19 mouse cellular contexts compared by ENCODE assay signal in the genomic region with DNA sequence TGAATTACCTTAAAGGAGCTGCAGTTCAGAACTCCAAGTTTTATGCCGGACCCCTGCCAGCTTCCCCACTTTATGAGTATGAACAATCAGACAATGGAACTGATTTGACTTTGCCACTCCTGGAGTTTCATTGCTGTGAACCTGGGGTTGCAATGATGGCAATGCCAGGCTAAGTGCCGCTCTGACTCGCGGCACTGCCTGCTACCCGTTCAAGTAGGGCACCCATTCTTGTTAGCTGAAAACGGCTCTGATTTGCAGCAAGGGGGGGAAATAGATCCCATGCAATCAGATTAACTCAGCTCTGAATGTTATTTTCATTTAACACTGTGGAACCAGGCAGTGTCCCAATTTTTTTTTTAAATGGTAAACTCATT.
DNase-seq lines count a peak whose midpoint lies in the region; ATAC-seq lines count a peak whose summit lies in the region.
"Had no signal": no experiment of that assay in that cellular context is flagged by ENCODE, and none has a peak within 500 bp of the region (broad histone marks: within the 10 kb centered on the region; RNA-seq: fewer than 3 reads in every experiment).

No protein-coding gene starts in this region.

- ATAC-seq in hindbrain, embryonic 14.5 days (ENCODE audit: low FRiP score): 0 out of 2 replicates have a peak, but pooled peaks have one; percentile 26
- ATAC-seq in hindbrain, embryonic 12.5 days (ENCODE audit: low FRiP score): no peak
- ATAC-seq in kidney, embryonic 16.5 days (ENCODE audit: low FRiP score, low TSS enrichment): no peak
- ATAC-seq in limb, embryonic 12.5 days (ENCODE audit: insufficient number of reproducible peaks, insufficient read depth, low FRiP score, low TSS enrichment, low read depth): no peak
- peak; percentile 39 for ATAC-seq in neural tube, embryonic 12.5 days (ENCODE audit: low FRiP score, low read depth)
- ATAC-seq: lung, postnatal 0 days had no signal

- no peaks in the 10 kb centered on the region for H3K36me3 ChIP-seq in hindbrain, embryonic 14.5 days (replicated peaks; ENCODE audit: control insufficient read depth, insufficient read depth)
- H3K36me3 ChIP-seq in hindbrain, embryonic 12.5 days: no peaks in the 10 kb centered on the region
- H3K36me3 ChIP-seq in kidney, embryonic 16.5 days (ENCODE audit: insufficient read depth, low read length): no peaks in the 10 kb centered on the region
- H3K36me3 ChIP-seq in limb, embryonic 12.5 days: no peaks in the 10 kb centered on the region
- H3K36me3 ChIP-seq in neural tube, embryonic 12.5 days: no peaks in the 10 kb centered on the region
- H3K36me3 ChIP-seq: forebrain, embryonic 10.5 days; midbrain, embryonic 12.5 days; stomach, embryonic 15.5 days had no signal

- no peak overlapping the region for H3K27ac ChIP-seq in hindbrain, embryonic 14.5 days
- no peak overlapping the region for H3K27ac ChIP-seq in hindbrain, embryonic 12.5 days
- H3K27ac ChIP-seq in kidney, embryonic 16.5 days (ENCODE audit: low read length): no peak overlapping the region
- H3K27ac ChIP-seq in limb, embryonic 12.5 days: no peak overlapping the region
- no peak overlapping the region for H3K27ac ChIP-seq in neural tube, embryonic 12.5 days
- H3K27ac ChIP-seq: forebrain, embryonic 10.5 days; midbrain, embryonic 12.5 days; stomach, embryonic 15.5 days had no signal

- no peak overlapping the region for H3K9ac ChIP-seq in hindbrain, embryonic 14.5 days
- no peak overlapping the region for H3K9ac ChIP-seq in hindbrain, embryonic 12.5 days
- H3K9ac ChIP-seq in kidney, embryonic 16.5 days (replicated peaks; ENCODE audit: low read length): no peak overlapping the region
- no peak overlapping the region for H3K9ac ChIP-seq in limb, embryonic 12.5 days (replicated peaks)
- no peak overlapping the region for H3K9ac ChIP-seq in neural tube, embryonic 12.5 days
- H3K9ac ChIP-seq: midbrain, embryonic 12.5 days; stomach, embryonic 15.5 days had no signal

- H3K4me2 ChIP-seq in hindbrain, embryonic 14.5 days (replicated peaks): no peak overlapping the region; the same call in 1 of the 2 replicates
- no peak overlapping the region for H3K4me2 ChIP-seq in hindbrain, embryonic 12.5 days (replicated peaks)
- peak overlapping the region; percentile 47 for H3K4me2 ChIP-seq in kidney, embryonic 16.5 days (replicated peaks; ENCODE audit: low read depth, low read length)
- peak overlapping the region; percentile 49 for H3K4me2 ChIP-seq in limb, embryonic 12.5 days
- H3K4me2 ChIP-seq in neural tube, embryonic 12.5 days (replicated peaks): peak overlapping the region; percentile 50
- H3K4me2 ChIP-seq: midbrain, embryonic 12.5 days; stomach, embryonic 15.5 days had no signal

- 65% methylated on average over 6 of the region's 6 CpGs for WGBS in hindbrain, embryonic 14.5 days
- WGBS in hindbrain, embryonic 12.5 days: 81% methylated on average over 6 of the region's 6 CpGs
- WGBS in kidney, embryonic 16.5 days: 17% methylated on average over 6 of the region's 6 CpGs
- 28% methylated on average over 6 of the region's 6 CpGs for WGBS in limb, embryonic 12.5 days
- WGBS in neural tube, embryonic 12.5 days: 20% methylated on average over 6 of the region's 6 CpGs

- no peak overlapping the region for H3K4me3 ChIP-seq in hindbrain, embryonic 14.5 days (replicated peaks; ENCODE audit: low read length)
- H3K4me3 ChIP-seq in hindbrain, embryonic 12.5 days: no peak overlapping the region
- peak overlapping the region; percentile 15; the same call in 1 of the 2 replicates for H3K4me3 ChIP-seq in kidney, embryonic 16.5 days (ENCODE audit: low read length)
- H3K4me3 ChIP-seq in limb, embryonic 12.5 days (replicated peaks): 0 out of 2 replicates have a peak overlapping the region, but pooled peaks have one; percentile 9
- H3K4me3 ChIP-seq in neural tube, embryonic 12.5 days: no peak overlapping the region
- H3K4me3 ChIP-seq: forebrain, embryonic 10.5 days; midbrain, embryonic 12.5 days; stomach, embryonic 15.5 days had no signal

- H3K27me3 ChIP-seq in hindbrain, embryonic 14.5 days (ENCODE audit: control insufficient read depth, insufficient read depth, low read length): no peaks in the 10 kb centered on the region
- no peaks in the 10 kb centered on the region for H3K27me3 ChIP-seq in hindbrain, embryonic 12.5 days
- H3K27me3 ChIP-seq in kidney, embryonic 16.5 days (ENCODE audit: insufficient read depth, low read length): no peaks in the 10 kb centered on the region
- 0 out of 2 replicates have a peak, but pooled peaks cover 4% of the 10 kb centered on the region for H3K27me3 ChIP-seq in limb, embryonic 12.5 days
- H3K27me3 ChIP-seq in neural tube, embryonic 12.5 days (replicated peaks): no peaks in the 10 kb centered on the region
- H3K27me3 ChIP-seq: midbrain, embryonic 12.5 days; stomach, embryonic 15.5 days had no signal

- no peaks in the 10 kb centered on the region for H3K4me1 ChIP-seq in hindbrain, embryonic 14.5 days (replicated peaks; ENCODE audit: control insufficient read depth, insufficient read depth, low read length)
- H3K4me1 ChIP-seq in hindbrain, embryonic 12.5 days: 0 out of 2 replicates have a peak, but pooled peaks cover 2% of the 10 kb centered on the region
- H3K4me1 ChIP-seq in kidney, embryonic 16.5 days (ENCODE audit: insufficient read depth, low read length): peaks cover 9% of the 10 kb centered on the region
- peaks cover 5% of the 10 kb centered on the region for H3K4me1 ChIP-seq in limb, embryonic 12.5 days (replicated peaks)
- H3K4me1 ChIP-seq in neural tube, embryonic 12.5 days: 0 out of 2 replicates have a peak, but pooled peaks cover 7% of the 10 kb centered on the region
- H3K4me1 ChIP-seq: stomach, embryonic 15.5 days had no signal

- H3K9me3 ChIP-seq in hindbrain, embryonic 14.5 days (ENCODE audit: control insufficient read depth, low read length): no peaks in the 10 kb centered on the region
- no peaks in the 10 kb centered on the region for H3K9me3 ChIP-seq in hindbrain, embryonic 12.5 days (replicated peaks)
- no peaks in the 10 kb centered on the region for H3K9me3 ChIP-seq in kidney, embryonic 16.5 days (ENCODE audit: low read length)
- no peaks in the 10 kb centered on the region for H3K9me3 ChIP-seq in limb, embryonic 12.5 days
- no peaks in the 10 kb centered on the region for H3K9me3 ChIP-seq in neural tube, embryonic 12.5 days
- H3K9me3 ChIP-seq: forebrain, embryonic 10.5 days; midbrain, embryonic 12.5 days; stomach, embryonic 15.5 days had no signal

- DNase-seq in hindbrain, embryonic 14.5 days (ENCODE audit: low spot score): no peak
- DNase-seq in kidney, adult 8-10 months: no peak
- DNase-seq in T-cell, adult 2 months (ENCODE audit: low spot score): no peak
- DNase-seq: adrenal gland, adult 2 months; B cell, adult 2 months; cerebellum, adult 8-10 months; gastrocnemius, postnatal 25 days; layer of hippocampus, adult 9-11 months; liver; retina, postnatal 1 day; thymus, adult 18-20 months had no signal

Comparison
In these comparisons a context has a peak if more than half of its experiments do, and no peak if none do; other contexts are left out.
1. ATAC-seq: peak in hindbrain, embryonic 14.5 days (single experiment) and neural tube, embryonic 12.5 days (single experiment); none in hindbrain, embryonic 12.5 days (single experiment), kidney, embryonic 16.5 days (single experiment) and limb, embryonic 12.5 days (single experiment).
2. H3K4me2 ChIP-seq: peak in kidney, embryonic 16.5 days (single experiment), limb, embryonic 12.5 days (single experiment) and neural tube, embryonic 12.5 days (single experiment); none in hindbrain, embryonic 14.5 days (single experiment) and hindbrain, embryonic 12.5 days (single experiment).
3. H3K4me3 ChIP-seq: peak in kidney, embryonic 16.5 days (single experiment) and limb, embryonic 12.5 days (single experiment); none in hindbrain, embryonic 14.5 days (single experiment), hindbrain, embryonic 12.5 days (single experiment) and neural tube, embryonic 12.5 days (single experiment).